Mouse (Mus musculus): ENCODE measurements around the gene Atf6b. TPM values are rescaled to one million over a fixed set of nuclear protein-coding genes. Genes with fewer than 3 reads are reported as not detected.

The Atf6b gene
- total RNA-seq, 2 experiments from 2014 or later, result 46.5 to 48.6 TPM

GRCm38 (mm10) chr17:34626062-34626772, 20.7 kb upstream of the Atf6b start:
- DNase-seq (ENCODE audit: low spot score in 2 of 2), result no peak

DNA sequence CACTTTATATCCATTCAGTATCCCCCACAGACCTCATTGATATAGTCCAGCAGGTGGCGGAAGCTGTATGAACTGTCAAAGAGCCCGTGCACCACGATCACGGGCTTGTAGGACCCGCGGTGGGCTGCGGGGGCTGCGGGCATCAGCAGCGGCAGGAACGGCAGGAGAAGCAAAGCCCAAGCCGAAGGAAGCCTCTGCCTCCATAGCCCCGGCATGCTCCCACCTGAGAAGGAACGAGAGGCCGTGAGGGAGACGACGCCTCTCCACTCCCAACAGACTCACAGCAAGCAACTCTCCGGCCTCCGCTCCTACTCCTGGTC, 20.2 kb upstream of the Atf6b start:
- no peak for DNase-seq (ENCODE audit: low spot score in 2 of 2)

DNA sequence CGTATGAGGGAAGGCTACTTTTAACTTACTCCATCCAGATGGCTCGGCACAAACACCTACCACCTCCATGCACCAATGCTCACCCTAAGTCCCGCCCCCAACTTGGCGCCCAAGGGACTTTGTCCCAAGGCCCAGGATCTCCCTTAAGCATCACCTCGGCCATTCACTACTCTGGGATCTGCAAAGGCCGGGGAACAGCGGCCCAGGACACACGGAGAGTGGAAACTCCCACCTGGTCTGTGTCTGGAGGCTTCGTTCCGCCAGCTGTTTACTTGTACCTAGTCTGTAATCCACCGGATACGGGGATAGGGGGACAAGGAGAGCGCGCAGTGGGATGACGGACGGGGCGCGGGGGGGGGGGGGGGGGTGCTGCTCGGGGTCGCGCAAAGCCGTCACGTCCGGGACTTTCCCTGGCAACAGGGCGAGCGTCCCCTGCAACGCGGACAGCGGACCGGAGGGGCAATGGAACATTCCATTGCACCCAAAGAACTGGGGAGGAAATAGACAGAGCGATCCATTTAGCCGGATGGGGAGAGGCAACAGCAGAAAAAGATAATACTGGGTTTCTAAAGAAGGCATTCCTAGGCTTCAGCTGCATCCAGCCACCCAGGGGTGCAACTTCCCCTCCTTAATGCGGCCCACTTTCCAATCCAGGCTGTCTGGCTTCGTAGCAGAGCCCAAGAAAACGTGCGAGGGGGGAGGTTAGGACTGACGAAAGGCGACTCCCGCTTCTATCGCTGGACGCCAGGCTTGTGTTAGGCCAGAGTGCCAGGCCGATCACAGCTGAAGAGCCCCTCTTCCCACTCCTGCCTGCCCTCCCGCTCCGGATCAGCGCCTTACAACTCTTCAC, 19.6 kb upstream of the Atf6b start:
- DNase-seq (ENCODE audit: low spot score in 2 of 2), result peak; percentile 76 to 79

DNA sequence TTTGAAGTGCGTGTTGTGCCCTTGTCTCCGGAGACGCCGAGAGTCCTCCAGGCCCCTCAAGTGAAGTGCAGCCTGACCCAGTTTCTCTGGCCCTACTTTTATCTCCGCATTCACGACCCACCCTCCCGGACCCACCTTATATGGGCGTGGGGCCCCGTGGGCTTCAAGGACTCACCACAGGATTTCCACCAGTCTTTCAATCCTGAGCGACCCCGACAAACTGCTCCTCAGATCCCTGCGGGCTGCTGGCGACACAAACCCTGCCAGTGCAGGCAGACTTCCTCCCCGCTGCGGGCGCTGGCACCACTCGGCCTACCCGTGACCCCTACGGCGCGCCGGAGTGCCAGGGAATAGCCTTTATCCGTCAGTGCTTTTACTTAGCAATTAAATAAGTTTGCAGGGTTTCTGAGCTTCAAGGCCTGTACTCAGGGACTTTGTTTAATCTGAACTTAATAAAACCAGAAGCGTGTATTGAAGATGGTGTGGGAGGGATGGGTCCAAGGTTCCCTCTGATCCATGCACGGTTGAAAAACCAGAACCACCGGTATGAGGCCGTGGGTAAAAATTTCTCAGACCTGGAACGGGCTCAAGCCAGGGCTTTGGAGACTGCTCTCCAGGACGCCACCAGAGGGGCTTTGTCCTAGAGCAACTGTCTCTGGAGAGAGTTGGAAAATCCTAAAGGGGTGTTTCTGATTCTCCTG, 18.9 kb upstream of the Atf6b start, which contains the start of gene Ppt2:
Gene Ppt2 (minus strand): TSS at position 568 of the 701 bp plus-strand sequence.
- DNase-seq (ENCODE audit: low spot score in 2 of 2), result peak; percentile 61 to 69

GRCm38 (mm10) chr17:34628644-34628967, 18.3 kb upstream of the Atf6b start:
- DNase-seq (ENCODE audit: low spot score in 2 of 2), result no peak

DNA sequence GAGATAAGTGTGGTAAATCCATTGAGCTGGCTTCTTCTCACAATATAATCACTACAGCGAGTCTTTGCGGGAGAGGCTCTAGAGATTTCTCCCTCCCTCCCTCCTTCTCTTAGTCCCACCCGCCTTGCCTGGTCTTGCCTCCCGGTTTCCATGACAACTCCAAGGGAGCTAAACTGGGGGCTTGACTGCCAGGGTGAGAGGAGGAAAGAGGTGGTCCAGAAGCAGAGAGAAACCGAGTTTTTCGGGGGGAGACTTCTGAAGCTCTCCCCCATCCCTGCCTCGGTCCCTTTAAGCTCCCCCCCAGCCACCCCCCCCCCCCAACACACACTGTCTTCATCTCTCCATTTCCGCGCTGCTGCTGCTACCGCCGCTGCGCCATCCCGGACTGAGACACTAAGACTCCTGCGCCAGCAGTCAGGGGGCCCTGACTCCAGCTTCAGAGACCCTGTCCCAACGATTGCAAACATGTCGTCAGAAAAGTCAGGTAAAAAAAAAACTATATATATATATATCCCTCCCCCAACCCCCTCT, 17.7 kb upstream of the Atf6b start, which contains the start of gene Prrt1:
Gene Prrt1 (plus strand): TSS at position 313 of the 531 bp plus-strand sequence.
- no peak for DNase-seq (ENCODE audit: low spot score in 2 of 2)

- DNase-seq (ENCODE audit: low spot score in 2 of 2), result no peak
Measured at GRCm38 (mm10) chr17:34629796-34630603, 16.9 kb upstream of the Atf6b start.

GRCm38 (mm10) chr17:34630761-34631301, 16.1 kb upstream of the Atf6b start:
- no peak for DNase-seq (ENCODE audit: low spot score in 2 of 2)

DNA sequence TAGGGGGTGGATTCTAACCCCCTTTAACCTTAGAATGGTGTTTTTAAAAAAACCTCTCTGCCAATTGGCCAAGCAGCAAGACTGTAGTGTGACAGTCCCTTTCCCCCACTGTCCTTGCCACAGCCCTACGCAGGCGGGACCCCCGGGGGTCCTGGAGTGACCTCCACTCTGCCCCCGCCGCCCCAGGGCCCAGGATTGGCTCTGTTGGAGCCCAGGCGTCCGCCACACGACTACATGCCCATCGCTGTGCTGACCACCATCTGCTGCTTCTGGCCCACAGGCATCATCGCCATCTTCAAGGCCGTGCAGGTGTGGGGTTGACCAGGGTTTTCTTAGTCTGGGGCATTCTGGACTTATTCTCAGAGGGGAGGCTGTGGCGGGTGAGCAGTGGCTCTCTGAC, 15.3 kb upstream of the Atf6b start:
- DNase-seq (ENCODE audit: low spot score in 2 of 2), result no peak

DNA sequence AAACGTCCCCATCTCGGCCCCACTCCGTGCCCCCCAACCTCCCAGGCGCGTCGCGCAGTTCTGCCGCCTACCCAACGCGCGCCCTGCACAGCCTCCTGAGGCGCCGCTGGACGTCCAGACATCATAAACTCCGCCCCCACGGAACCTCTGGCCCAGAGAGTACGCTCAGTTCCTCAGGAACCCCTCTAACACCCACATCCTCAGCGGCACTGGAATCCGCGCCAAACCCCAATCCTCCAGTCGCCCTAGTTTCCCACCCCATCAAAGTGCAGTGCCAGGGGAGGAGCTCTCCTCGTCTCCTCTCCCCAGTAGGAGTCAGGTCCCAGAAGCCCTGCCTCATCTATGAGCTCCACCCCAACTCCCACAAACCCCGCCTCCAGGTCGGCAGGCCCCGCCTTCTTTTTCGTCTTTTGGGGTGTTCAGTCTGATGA, 14.7 kb upstream of the Atf6b start:
- peak; percentile 71 to 75 for DNase-seq (ENCODE audit: low spot score in 2 of 2)

GRCm38 (mm10) chr17:34635671-34636070, 11.3 kb upstream of the Atf6b start:
- no peak for DNase-seq (ENCODE audit: low spot score in 2 of 2)

DNA sequence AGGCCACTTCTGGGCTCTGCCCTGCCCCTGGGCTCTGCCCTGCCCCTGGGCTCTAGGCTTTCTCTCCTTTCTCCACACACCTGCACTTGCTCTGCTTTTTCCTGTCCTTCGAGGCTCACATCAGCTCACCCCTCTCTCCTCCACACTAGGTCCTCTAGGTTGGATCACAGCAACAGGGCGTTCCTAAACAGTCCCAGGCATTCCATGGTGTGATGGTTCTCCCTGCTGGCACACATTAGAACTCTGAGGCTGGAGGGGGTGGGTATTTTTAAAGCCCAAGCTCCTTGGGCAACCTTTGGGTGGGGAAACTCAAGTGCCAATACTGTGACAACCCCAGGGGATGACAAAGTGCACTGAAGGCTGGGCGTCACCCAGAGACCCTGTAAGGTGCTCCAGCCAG, 9.5 kb upstream of the Atf6b start:
- no peak for DNase-seq (ENCODE audit: low spot score in 2 of 2)

- no peak for DNase-seq (ENCODE audit: low spot score in 2 of 2)
Measured at GRCm38 (mm10) chr17:34639461-34640255, 7.3 kb upstream of the Atf6b start.

- no peak for DNase-seq (ENCODE audit: low spot score in 2 of 2)
Measured at GRCm38 (mm10) chr17:34640778-34641601, 6.0 kb upstream of the Atf6b start.

- DNase-seq (ENCODE audit: low spot score in 2 of 2), result no peak
Measured at GRCm38 (mm10) chr17:34641945-34642344, 5.0 kb upstream of the Atf6b start.

GRCm38 (mm10) chr17:34643379-34643778, 3.6 kb upstream of the Atf6b start:
- no peak for DNase-seq (ENCODE audit: low spot score in 2 of 2)

- no peak for DNase-seq (ENCODE audit: low spot score in 2 of 2)
Measured at GRCm38 (mm10) chr17:34643944-34644343, 3.0 kb upstream of the Atf6b start.

GRCm38 (mm10) chr17:34644608-34645007, 2.3 kb upstream of the Atf6b start, which contains the start of gene Fkbpl:
Fkbpl (plus strand) TSS chr17:34644764.
- peak; percentile 88 to 93 for DNase-seq (ENCODE audit: low spot score in 2 of 2)
